Mouse (Mus musculus): ENCODE results near the gene Gm7697. TPM values are rescaled to one million over a fixed set of nuclear protein-coding genes. Genes with fewer than 3 reads are reported as not detected.
"Not testable (repeated sequence)": the region's sequence is repeated elsewhere in the genome, so short reads cannot be mapped to it uniquely, and the experiment has no call there.

Gm7697 gene
- not detected in 2 replicates for total RNA-seq (2015)
- not detected in 2 replicates for total RNA-seq (2017)

DNA sequence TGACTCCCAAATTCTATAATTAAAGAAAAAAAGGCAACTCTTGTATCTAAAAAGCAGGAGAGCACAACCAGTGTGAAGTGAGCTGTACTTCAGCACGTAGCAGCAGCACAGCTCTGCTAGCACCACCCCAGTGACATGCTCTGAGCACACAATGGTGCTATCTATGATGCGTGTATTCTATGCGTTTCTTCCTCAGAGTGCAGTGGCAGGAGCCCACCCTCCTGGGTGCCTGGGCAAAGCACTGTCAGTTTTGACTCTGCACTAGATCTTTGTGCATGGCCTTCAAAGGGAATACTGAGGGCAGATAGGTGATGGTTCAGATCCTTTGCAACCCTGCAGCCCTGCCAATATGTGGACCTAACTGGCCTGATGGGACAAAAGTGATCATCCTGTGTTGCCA lies at the start of gene Gm7697:
Gm7697 (minus strand) TSS at position 101 of the 400 bp plus-strand sequence.
- not testable (repeated sequence) for ATAC-seq (ENCODE audit: poor library complexity, severe bottlenecking)

DNA sequence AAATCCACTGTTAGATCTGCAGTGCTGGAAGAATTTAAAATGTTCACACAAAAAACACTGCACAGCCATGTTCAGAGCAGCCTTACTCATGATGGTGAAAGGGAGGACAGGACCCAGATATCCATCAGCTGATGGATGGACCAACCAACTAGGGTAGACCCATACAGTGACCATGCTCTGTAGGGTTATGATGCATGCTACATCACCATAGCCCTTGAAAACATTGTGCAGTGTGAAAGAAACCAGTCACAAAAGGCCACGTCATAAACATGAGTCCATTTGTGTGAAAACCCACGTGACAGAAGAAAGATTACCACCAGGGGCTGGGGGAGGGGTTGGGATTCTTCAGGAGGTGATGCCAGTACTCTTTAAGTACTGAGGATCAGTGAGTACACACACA lies 28.5 kb upstream of the Gm7697 start:
- not testable (repeated sequence) for ATAC-seq (ENCODE audit: poor library complexity, severe bottlenecking)

DNA sequence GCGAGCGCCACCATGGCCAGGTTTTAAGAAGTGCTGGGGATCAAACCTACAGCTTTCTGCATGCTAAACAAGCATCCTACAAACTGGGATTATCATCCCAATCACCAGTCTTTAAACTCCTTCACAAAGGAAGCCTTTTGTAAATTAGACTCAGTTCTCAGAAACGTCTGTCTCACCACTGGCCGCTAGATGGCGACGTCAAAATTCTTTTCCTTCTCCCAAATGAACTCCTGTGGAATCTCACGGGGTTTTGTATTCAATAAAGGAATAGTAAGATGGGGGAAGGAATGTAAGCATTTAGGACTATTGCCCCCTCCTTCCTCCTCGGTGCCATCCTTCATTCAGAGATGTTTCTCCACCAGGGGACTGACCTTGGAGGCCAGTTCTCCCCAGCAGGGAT lies 26.8 kb upstream of the Gm7697 start:
- ATAC-seq (ENCODE audit: poor library complexity, severe bottlenecking), result not testable (repeated sequence)

DNA sequence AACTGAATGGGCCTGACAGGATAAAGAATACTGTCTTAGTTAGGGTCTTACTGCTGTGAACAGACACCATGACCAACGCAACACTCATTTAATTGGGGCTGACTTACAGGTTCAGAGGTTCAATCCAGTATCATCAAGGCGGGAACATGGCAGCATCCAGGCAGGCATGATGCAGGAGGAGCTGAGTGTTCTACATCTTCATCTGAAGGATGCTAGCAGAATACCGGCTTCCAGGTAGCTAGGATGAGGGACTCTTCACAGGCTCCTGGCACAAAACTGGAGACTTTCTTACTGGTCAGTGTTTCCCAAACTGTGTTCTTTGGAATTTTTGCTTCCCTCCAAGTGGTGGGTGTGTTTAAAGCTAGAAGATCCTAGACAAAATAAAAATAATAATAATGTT lies 25.3 kb upstream of the Gm7697 start:
- ATAC-seq (ENCODE audit: poor library complexity, severe bottlenecking), result not testable (repeated sequence)

DNA sequence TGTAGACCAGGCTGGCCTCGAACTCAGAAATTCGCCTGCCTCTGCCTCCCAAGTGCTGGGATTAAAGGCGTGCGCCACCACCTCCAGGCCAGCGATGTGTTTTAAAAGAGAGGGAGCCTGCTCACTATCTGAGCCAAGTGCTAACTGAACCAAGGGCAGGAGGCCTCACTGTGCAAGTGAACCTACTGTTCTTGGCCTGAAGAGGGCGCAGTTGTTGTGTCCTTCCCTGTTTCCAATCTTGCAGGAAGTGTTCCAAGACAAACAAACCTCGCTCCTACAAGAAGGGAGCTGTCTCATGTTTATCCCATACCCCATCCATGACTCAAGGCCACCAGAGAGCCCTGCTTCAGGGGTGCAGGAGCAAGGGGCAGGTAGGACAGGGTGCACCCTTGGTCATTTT lies 24.4 kb upstream of the Gm7697 start:
- not testable (repeated sequence) for ATAC-seq (ENCODE audit: poor library complexity, severe bottlenecking)

DNA sequence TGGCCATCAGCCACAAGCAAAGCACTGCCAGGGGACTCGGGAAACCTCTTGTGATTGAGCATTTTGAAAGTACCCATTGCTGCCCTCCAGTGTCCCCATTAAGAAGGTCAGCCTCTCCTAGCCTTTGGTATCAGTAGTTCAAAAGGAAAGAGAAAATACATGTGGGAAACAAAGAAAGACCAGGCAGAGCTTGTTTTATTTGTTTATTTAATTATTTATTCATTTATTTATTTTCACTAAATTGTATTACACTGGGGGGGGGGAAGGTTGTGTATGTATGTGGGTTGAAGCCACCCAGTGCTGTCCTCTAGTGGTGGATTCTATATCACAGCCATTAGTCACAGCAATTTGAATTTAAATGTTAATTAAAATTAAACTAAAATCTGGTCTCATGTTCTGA lies 22.2 kb upstream of the Gm7697 start:
- ATAC-seq (ENCODE audit: poor library complexity, severe bottlenecking), result not testable (repeated sequence)

- not testable (repeated sequence) for ATAC-seq (ENCODE audit: poor library complexity, severe bottlenecking)
These were observed 21.7 kb upstream of the Gm7697 start for GRCm38 (mm10) chr8:69544511-69544910.

DNA sequence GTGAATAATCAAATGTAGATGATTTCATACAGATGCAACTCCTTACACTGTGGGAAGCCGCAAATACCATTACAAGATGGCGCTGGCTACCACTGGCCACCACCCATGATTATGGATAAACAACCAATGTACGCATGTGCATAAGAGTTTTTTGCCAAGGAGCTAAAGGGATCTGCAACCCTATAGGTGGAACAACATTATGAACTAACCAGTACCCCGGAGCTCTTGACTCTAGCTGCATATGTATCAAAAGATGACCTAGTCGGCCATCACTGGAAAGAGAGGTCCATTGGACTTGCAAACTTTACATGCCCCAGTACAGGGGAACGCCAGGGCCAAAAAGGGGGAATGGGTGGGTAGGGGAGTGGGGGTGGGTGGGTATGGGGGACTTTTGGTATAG lies 21.2 kb upstream of the Gm7697 start:
- not testable (repeated sequence) for ATAC-seq (ENCODE audit: poor library complexity, severe bottlenecking)

DNA sequence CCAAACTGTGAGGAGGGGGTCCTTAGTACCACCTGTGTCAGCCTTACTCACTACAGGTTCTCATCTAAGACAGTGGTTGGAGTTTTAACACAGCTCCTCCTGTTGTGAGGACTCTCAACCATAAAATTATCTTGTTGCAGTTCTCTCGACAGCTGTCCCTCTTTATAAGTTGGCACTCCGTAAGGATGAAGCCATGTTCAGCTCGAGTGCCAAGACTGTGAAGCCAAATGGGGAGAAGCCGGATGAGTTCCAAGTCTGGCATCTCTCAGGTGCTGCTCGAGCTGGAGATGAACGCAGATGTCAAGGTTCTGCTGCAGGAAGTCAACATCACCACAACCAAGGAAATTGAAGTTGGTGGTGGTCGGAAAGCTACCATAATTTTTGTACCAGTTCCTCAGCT lies 18.0 kb upstream of the Gm7697 start:
- ATAC-seq (ENCODE audit: poor library complexity, severe bottlenecking), result not testable (repeated sequence)

DNA sequence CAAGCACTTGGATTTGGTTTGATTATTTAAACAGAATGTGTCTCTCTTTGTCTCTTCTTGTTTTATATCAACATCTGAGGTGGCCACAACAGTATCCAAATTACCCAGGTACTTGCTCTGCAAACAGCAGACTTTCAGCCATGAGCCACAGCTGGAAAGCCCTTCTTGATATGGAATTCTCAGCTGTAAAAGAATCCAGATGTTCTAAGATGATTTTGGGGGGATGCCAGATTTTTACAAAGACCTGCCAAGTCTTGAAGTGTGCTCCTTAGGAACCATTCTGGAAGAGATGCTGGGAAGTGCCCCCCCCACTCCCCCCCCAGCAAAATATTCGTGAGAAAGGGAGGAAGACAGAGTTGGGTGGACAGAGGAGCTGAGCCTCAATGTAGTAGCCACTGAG lies 17.6 kb upstream of the Gm7697 start:
- not testable (repeated sequence) for ATAC-seq (ENCODE audit: poor library complexity, severe bottlenecking)

DNA sequence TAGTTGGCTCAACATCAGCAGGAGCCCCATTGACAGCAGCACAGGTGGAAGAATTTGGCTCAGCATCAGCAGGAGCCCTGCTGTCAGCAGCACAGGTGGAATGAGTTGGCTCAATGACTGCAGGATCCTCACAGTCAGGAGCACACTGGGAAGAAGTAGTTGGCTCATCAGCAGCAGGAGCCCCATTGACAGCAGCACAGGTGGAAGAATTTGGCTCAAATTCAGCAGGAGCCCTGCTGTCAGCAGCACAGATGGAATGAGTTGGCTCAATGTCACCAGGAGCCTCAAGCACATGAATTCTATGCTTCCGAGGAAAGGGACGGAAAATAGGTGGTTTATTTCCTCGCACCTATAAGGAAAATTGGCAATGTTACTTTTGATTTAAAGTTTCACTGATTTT lies 47.8 kb downstream of the Gm7697 start:
- ATAC-seq (ENCODE audit: poor library complexity, severe bottlenecking), result not testable (repeated sequence)

GRCm38 (mm10) chr8:69453465-69453864 lies 69.3 kb downstream of the Gm7697 start, which contains the start of gene Gm9495:
Gm9495 (minus strand) TSS chr8:69453565.
- ATAC-seq (ENCODE audit: poor library complexity, severe bottlenecking), result not testable (repeated sequence)

Other genes with a start within 250 kb of the Gm7697 start
- gene Gm9495, start 69.4 kb downstream of the Gm7697 start, total RNA-seq (2015), result not detected in 2 replicates
- not detected in 2 replicates for gene Gm9495, start 69.4 kb downstream of the Gm7697 start, total RNA-seq (2017)
- gene Zfp868, start 102.6 kb upstream of the Gm7697 start, total RNA-seq (2015), result 22.9 and 23.7 TPM in 2 replicates
- 14.0 TPM in 2 replicates for gene Zfp868, start 102.6 kb upstream of the Gm7697 start, total RNA-seq (2017)
- 0.76 and 0.89 TPM in 2 replicates for gene Zfp964, start 131.5 kb upstream of the Gm7697 start, total RNA-seq (2015)
- 0.33 TPM in 1 of 2 replicates, not detected in the other for gene Zfp964, start 131.5 kb upstream of the Gm7697 start, total RNA-seq (2017)
- gene Zfp869, start 187.7 kb upstream of the Gm7697 start, total RNA-seq (2015), result 16.7 and 17.9 TPM in 2 replicates
- gene Zfp869, start 187.7 kb upstream of the Gm7697 start, total RNA-seq (2017), result 18.1 and 21.5 TPM in 2 replicates
- gene Zfp963, start 227.0 kb upstream of the Gm7697 start, total RNA-seq (2015), result 7.2 and 8.0 TPM in 2 replicates
- 3.7 and 5.5 TPM in 2 replicates for gene Zfp963, start 227.0 kb upstream of the Gm7697 start, total RNA-seq (2017)

Measured in megakaryocyte, adult 5-6 weeks (primary cell).